Mouse (Mus musculus) olfactory bulb, adult 2 months (tissue): ENCODE results near the gene Cox7b2.

ENCODE experiments used
- CTCF ChIP-seq: fragments of 200-500 bp; IDR thresholded peaks from 2 replicates; pipeline ENCODE4 v1.5.1; 2012; ENCODE audit warnings: low read depth, mild to moderate bottlenecking, low read length, moderate library complexity; ENCODE audit not compliant: insufficient read depth
- POLR2A ChIP-seq: fragments of 200-500 bp; IDR thresholded peaks from 2 replicates; pipeline ENCODE4 v1.6.1; 2012; ENCODE audit warnings: mild to moderate bottlenecking, low read depth, low read length, moderate library complexity; ENCODE audit not compliant: insufficient read depth

GRCm38 (mm10) chr5:71495621-71496020 is 52.4 kb downstream of the Cox7b2 start:
- TF ChIP-seq CTCF (no peak), POLR2A (no peak)
